Mouse (Mus musculus) heart, embryonic 12.5 days (tissue): ENCODE measurements around the gene Nme4. TPM values are rescaled to one million over a fixed set of nuclear protein-coding genes. Genes with fewer than 3 reads are reported as not detected.

Source experiments
- ATAC-seq: fragments of 200-750 bp; cut with Nextera tagmentation; 2 replicates; pipeline ENCODE4 v1.8.0; 2017; ENCODE audit warnings: moderate TSS enrichment, moderate library complexity; ENCODE audit not compliant: insufficient number of reproducible peaks, low FRiP score
- H3K27ac ChIP-seq: fragments of 300-500 bp; sonication (generic); 2 replicates; pipeline ENCODE4 v1.5.1; 2016; ENCODE audit warnings: mild to moderate bottlenecking, moderate library complexity; ENCODE audit not compliant: poor library complexity, severe bottlenecking
- H3K27me3 ChIP-seq: fragments of 300-500 bp; sonication (generic); replicated peaks from 2 replicates; pipeline ENCODE4 v1.6.1; 2016; ENCODE audit warnings: mild to moderate bottlenecking, moderate library complexity
- H3K36me3 ChIP-seq: fragments of 300-500 bp; sonication (generic); 2 replicates; pipeline ENCODE4 v1.6.1; 2016; ENCODE audit warnings: mild to moderate bottlenecking, moderate library complexity
- H3K4me1 ChIP-seq: fragments of 300-500 bp; sonication (generic); replicated peaks from 2 replicates; pipeline ENCODE4 v1.6.1; 2016; ENCODE audit warnings: mild to moderate bottlenecking
- H3K4me2 ChIP-seq: fragments of 300-500 bp; sonication (generic); 2 replicates; pipeline ENCODE4 v1.6.1; 2016; ENCODE audit warnings: mild to moderate bottlenecking, moderate library complexity
- H3K4me3 ChIP-seq: fragments of 300-500 bp; sonication (generic); 2 replicates; pipeline ENCODE4 v1.5.1; 2016; ENCODE audit warnings: mild to moderate bottlenecking
- H3K9ac ChIP-seq: fragments of 300-500 bp; sonication (generic); 2 replicates; pipeline ENCODE4 v1.6.1; 2016; ENCODE audit warnings: mild to moderate bottlenecking, moderate library complexity
- H3K9me3 ChIP-seq: fragments of 300-500 bp; sonication (generic); replicated peaks from 2 replicates; pipeline ENCODE4 v1.6.1; 2016; ENCODE audit warnings: mild to moderate bottlenecking, moderate library complexity
- WGBS: fragments of 180-500 bp; shearing (Covaris S2); methylation state at CpG from one replicate; pipeline ENCODE4 v1.1.7; 2016; 5-methylcytosine and 5-hydroxymethylcytosine counted together
- polyA plus RNA-seq: library from polyadenylated mRNA; unstranded; fragments of >200 nt; fragmentation: Nextera tagmentation; extraction: Ambion mirVana; gene quantifications from 2 replicates; pipeline ENCODE4 v1.2.1, GENCODE M21; 2016

The Nme4 gene
- 65.9 and 69.0 TPM in 2 replicates for polyA plus RNA-seq

GRCm38 (mm10) chr17:26095121-26095740, at the start of gene Nme4:
TSS of gene Nme4 (minus strand) at chr17:26095602.
- peak within 1 kb of the TSS; percentile 60 for H3K4me3 ChIP-seq
- H3K27me3 ChIP-seq: no peaks in the 10 kb centered on the region
- H3K4me2 ChIP-seq: peak within 1 kb of the TSS; percentile 73
- peaks cover 19% of the 10 kb centered on the region for H3K36me3 ChIP-seq
- peak within 1 kb of the TSS; percentile 26; the same call in 1 of the 2 replicates for H3K27ac ChIP-seq
- ATAC-seq: peak; percentile 79
- H3K9me3 ChIP-seq: no peaks in the 10 kb centered on the region
- 3% methylated on average over 47 of the region's 47 CpGs for WGBS
- peaks cover 11% of the 10 kb centered on the region for H3K4me1 ChIP-seq
- H3K9ac ChIP-seq: peak within 1 kb of the TSS; percentile 81

- Histone ChIP-seq H3K9me3 (no peaks in the 10 kb centered on the region), H3K27me3 (no peaks in the 10 kb centered on the region), H3K4me3 (no peak overlapping the region), H3K4me2 (no peak overlapping the region), H3K27ac (no peak overlapping the region), H3K36me3 (peaks cover 53% of the 10 kb centered on the region), H3K9ac (no peak overlapping the region), H3K4me1 (peaks cover 20% of the 10 kb centered on the region)
- no peak for ATAC-seq
- 94% methylated on average over 5 of the region's 5 CpGs for WGBS
Measured at GRCm38 (mm10) chr17:26143386-26143785, 48.0 kb upstream of the Nme4 start.

- peaks cover 47% of the 10 kb centered on the region for H3K36me3 ChIP-seq
Measured at GRCm38 (mm10) chr17:26142796-26143195, 47.4 kb upstream of the Nme4 start.

GRCm38 (mm10) chr17:26138901-26139381, 43.5 kb upstream of the Nme4 start:
- H3K4me3 ChIP-seq: peak overlapping the region; percentile 88
- H3K27ac ChIP-seq: peak overlapping the region; percentile 93
- H3K9me3 ChIP-seq: no peaks in the 10 kb centered on the region
- H3K4me2 ChIP-seq: peak overlapping the region; percentile 84
- H3K36me3 ChIP-seq: peaks cover 17% of the 10 kb centered on the region
- no peaks in the 10 kb centered on the region for H3K27me3 ChIP-seq
- WGBS: under 1% methylated on average over 57 of the region's 58 CpGs
- H3K4me1 ChIP-seq: peaks cover 29% of the 10 kb centered on the region
- ATAC-seq: peak; percentile 80
- H3K9ac ChIP-seq: peak overlapping the region; percentile 90

More at GRCm38 (mm10) chr17:26142796-26143195, 47.4 kb upstream of the Nme4 start:
- H3K27me3 ChIP-seq: no peaks in the 10 kb centered on the region
- no peak for ATAC-seq
- 86% methylated on average over 4 of the region's 4 CpGs for WGBS
- no peak overlapping the region for H3K4me3 ChIP-seq
- H3K9ac ChIP-seq: no peak overlapping the region
- peaks cover 23% of the 10 kb centered on the region for H3K4me1 ChIP-seq
- no peaks in the 10 kb centered on the region for H3K9me3 ChIP-seq
- no peak overlapping the region for H3K4me2 ChIP-seq
- H3K27ac ChIP-seq: no peak overlapping the region

GRCm38 (mm10) chr17:26138239-26138836, 42.9 kb upstream of the Nme4 start, which contains the start of gene Axin1:
TSS of gene Axin1 (plus strand) at chr17:26138688.
- H3K27ac ChIP-seq: peak within 1 kb of the TSS; percentile 93
- no peaks in the 10 kb centered on the region for H3K9me3 ChIP-seq
- peaks cover 15% of the 10 kb centered on the region for H3K36me3 ChIP-seq
- peak within 1 kb of the TSS; percentile 88 for H3K4me3 ChIP-seq
- peak; percentile 97 for ATAC-seq
- peaks cover 29% of the 10 kb centered on the region for H3K4me1 ChIP-seq
- H3K9ac ChIP-seq: peak within 1 kb of the TSS; percentile 90
- 1% methylated on average over 42 of the region's 42 CpGs for WGBS
- no peaks in the 10 kb centered on the region for H3K27me3 ChIP-seq
- H3K4me2 ChIP-seq: peak within 1 kb of the TSS; percentile 84

- ATAC-seq: no peak
- H3K9me3 ChIP-seq: no peaks in the 10 kb centered on the region
Measured at GRCm38 (mm10) chr17:26137751-26138130, 42.3 kb upstream of the Nme4 start.

GRCm38 (mm10) chr17:26137106-26137750, 41.8 kb upstream of the Nme4 start:
- H3K36me3 ChIP-seq: peaks cover 4% of the 10 kb centered on the region; the same call in 1 of the 2 replicates
- no peak overlapping the region for H3K4me3 ChIP-seq
- no peaks in the 10 kb centered on the region for H3K9me3 ChIP-seq
- no peak for ATAC-seq
- 78% methylated on average over 11 of the region's 11 CpGs for WGBS
- H3K9ac ChIP-seq: no peak overlapping the region
- peaks cover 29% of the 10 kb centered on the region for H3K4me1 ChIP-seq
- no peaks in the 10 kb centered on the region for H3K27me3 ChIP-seq
- peak overlapping the region; percentile 84; the same call in 1 of the 2 replicates for H3K4me2 ChIP-seq
- no peak overlapping the region for H3K27ac ChIP-seq

More at GRCm38 (mm10) chr17:26137751-26138130, 42.3 kb upstream of the Nme4 start:
- Histone ChIP-seq H3K4me2 (peak overlapping the region; percentile 84), H3K4me3 (peak overlapping the region; percentile 88), H3K4me1 (peaks cover 29% of the 10 kb centered on the region), H3K36me3 (peaks cover 9% of the 10 kb centered on the region), H3K9ac (0 out of 2 replicates have a peak overlapping the region, but pooled peaks have one; percentile 42), H3K27ac (peak overlapping the region; percentile 26; the same call in 1 of the 2 replicates), H3K27me3 (no peaks in the 10 kb centered on the region)
- WGBS: 70% methylated on average over 2 of the region's 2 CpGs

GRCm38 (mm10) chr17:26131856-26132853, 36.8 kb upstream of the Nme4 start:
- no peaks in the 10 kb centered on the region for H3K27me3 ChIP-seq
- H3K4me3 ChIP-seq: no peak overlapping the region
- 91% methylated on average over 18 of the region's 18 CpGs for WGBS
- H3K9ac ChIP-seq: no peak overlapping the region
- peaks cover 51% of the 10 kb centered on the region for H3K36me3 ChIP-seq
- H3K4me1 ChIP-seq: 0 out of 2 replicates have a peak, but pooled peaks cover 2% of the 10 kb centered on the region
- H3K9me3 ChIP-seq: no peaks in the 10 kb centered on the region
- H3K4me2 ChIP-seq: no peak overlapping the region
- ATAC-seq: no peak
- H3K27ac ChIP-seq: no peak overlapping the region

- Histone ChIP-seq H3K4me2 (no peak overlapping the region), H3K9me3 (no peaks in the 10 kb centered on the region), H3K9ac (no peak overlapping the region), H3K4me1 (no peaks in the 10 kb centered on the region), H3K27me3 (no peaks in the 10 kb centered on the region), H3K36me3 (peaks cover 61% of the 10 kb centered on the region), H3K4me3 (no peak overlapping the region), H3K27ac (no peak overlapping the region)
- WGBS: 89% methylated on average over 18 of the region's 18 CpGs
- no peak for ATAC-seq
Measured at GRCm38 (mm10) chr17:26131062-26131732, 35.8 kb upstream of the Nme4 start.

- 91% methylated on average over 10 of the region's 10 CpGs for WGBS
- Histone ChIP-seq H3K27ac (no peak overlapping the region), H3K4me2 (no peak overlapping the region), H3K9ac (no peak overlapping the region), H3K36me3 (peaks cover 53% of the 10 kb centered on the region), H3K4me3 (no peak overlapping the region), H3K9me3 (no peaks in the 10 kb centered on the region), H3K4me1 (peaks cover 8% of the 10 kb centered on the region), H3K27me3 (0 out of 2 replicates have a peak, but pooled peaks cover 4% of the 10 kb centered on the region)
- ATAC-seq: no peak
Measured at GRCm38 (mm10) chr17:26125226-26125625, 29.8 kb upstream of the Nme4 start.
